Mouse (Mus musculus) hindbrain, postnatal 0 days (tissue): Measurements from ENCODE around the gene Zcchc14. TPM values are rescaled to one million over a fixed set of nuclear protein-coding genes. Genes with fewer than 3 reads are reported as not detected.
A peak's percentile ranks its signal among the peaks of the same experiment; 100 is the strongest.

Experiments
- ATAC-seq: fragments of 200-750 bp; cut with Nextera tagmentation; 2 replicates; pipeline ENCODE4 v1.8.0; 2017; ENCODE audit warnings: mild to moderate bottlenecking, moderate TSS enrichment, moderate library complexity
- DNase-seq: peaks from one replicate; pipeline ENCODE4 v3.0.0-alpha.2; 2015; ENCODE audit warnings: low spot score
- H3K27ac ChIP-seq: fragments of 300-500 bp; sonication (generic); 2 replicates; pipeline ENCODE4 v1.5.1; 2014; ENCODE audit warnings: mild to moderate bottlenecking
- H3K27me3 ChIP-seq: fragments of 300-500 bp; sonication (generic); 2 replicates; pipeline ENCODE4 v1.6.1; 2014; ENCODE audit warnings: low read length, mixed read lengths; ENCODE audit not compliant: insufficient read depth
- H3K36me3 ChIP-seq: fragments of 300-500 bp; sonication (generic); 2 replicates; pipeline ENCODE4 v1.6.1; 2014; ENCODE audit warnings: low read length, mixed read lengths; ENCODE audit not compliant: insufficient read depth
- H3K4me1 ChIP-seq: fragments of 300-500 bp; sonication (generic); 2 replicates; pipeline ENCODE4 v1.6.1; 2014; ENCODE audit warnings: antibody characterized with exemption, low read length, mixed read lengths; ENCODE audit not compliant: insufficient read depth
- H3K4me2 ChIP-seq: fragments of 300-500 bp; sonication (generic); 2 replicates; pipeline ENCODE4 v1.6.1; 2014; ENCODE audit warnings: low read depth, mild to moderate bottlenecking, low read length, moderate library complexity, mixed read lengths
- H3K4me3 ChIP-seq: fragments of 300-500 bp; sonication (generic); 2 replicates; pipeline ENCODE4 v1.5.1; 2014; ENCODE audit warnings: low read length
- H3K9ac ChIP-seq: fragments of 300-500 bp; sonication (generic); replicated peaks from 2 replicates; pipeline ENCODE4 v1.6.1; 2014; ENCODE audit warnings: mild to moderate bottlenecking, low read length, moderate library complexity, mixed read lengths
- H3K9me3 ChIP-seq: fragments of 300-500 bp; sonication (generic); 2 replicates; pipeline ENCODE4 v1.6.1; 2016; ENCODE audit warnings: low read length, mixed read lengths
- CTCF ChIP-seq: IDR thresholded peaks from 2 replicates; pipeline ENCODE4 v1.5.1; 2016; ENCODE audit warnings: antibody characterized with exemption, control low read depth, low read depth
- WGBS: fragments of 180-500 bp; shearing (Covaris S2); extraction: QIAGEN DNeasy Blood & Tissue Kit; methylation state at CpG from one replicate; pipeline ENCODE4 v1.1.7; 2014; 5-methylcytosine and 5-hydroxymethylcytosine counted together
- polyA plus RNA-seq: library from polyadenylated mRNA; unstranded; fragments of >200 nt; fragmentation: Nextera tagmentation; extraction: Ambion mirVana; gene quantifications from 2 replicates; pipeline ENCODE4 v1.2.1, GENCODE M21; 2015
- total RNA-seq: library from RNA; depleted of rRNA; stranded (reverse); fragments of >200 nt; gene quantifications from 2 replicates; pipeline ENCODE4 v1.2.3, GENCODE M21; 2014

Zcchc14 gene
- total and polyA plus RNA-seq, 2 experiments from 2014 or later = 14.3 to 66.4 TPM

- Histone ChIP-seq H3K4me3 (no peak overlapping the region), H3K9me3 (no peaks in the 10 kb centered on the region), H3K36me3 (no peaks in the 10 kb centered on the region), H3K27me3 (no peaks in the 10 kb centered on the region), H3K27ac (peak overlapping the region; percentile 91), H3K4me2 (no peak overlapping the region), H3K4me1 (peaks cover 23% of the 10 kb centered on the region), H3K9ac (no peak overlapping the region)
- ATAC-seq (no peak), DNase-seq (no peak)
- no peak for TF ChIP-seq CTCF
- WGBS = 37% methylated on average over 2 of the region's 2 CpGs
Observed at GRCm38 (mm10) chr8:121589205-121589726, 63.4 kb downstream of the Zcchc14 start.

GRCm38 (mm10) chr8:121588750-121589149, 64.0 kb downstream of the Zcchc14 start:
- Histone ChIP-seq H3K9me3 (no peaks in the 10 kb centered on the region), H3K27ac (no peak overlapping the region), H3K4me2 (no peak overlapping the region), H3K27me3 (no peaks in the 10 kb centered on the region), H3K36me3 (no peaks in the 10 kb centered on the region), H3K9ac (no peak overlapping the region), H3K4me1 (peaks cover 23% of the 10 kb centered on the region), H3K4me3 (no peak overlapping the region)
- ATAC-seq (no peak), DNase-seq (no peak)
- 88% methylated on average over 4 of the region's 4 CpGs for WGBS
- TF ChIP-seq CTCF = no peak

- Histone ChIP-seq H3K4me2 (peak overlapping the region; percentile 63), H3K9ac (peak overlapping the region; percentile 56), H3K27me3 (no peaks in the 10 kb centered on the region), H3K4me1 (0 out of 2 replicates have a peak, but pooled peaks cover 8% of the 10 kb centered on the region), H3K36me3 (no peaks in the 10 kb centered on the region), H3K27ac (peak overlapping the region; percentile 71), H3K4me3 (peak overlapping the region; percentile 53), H3K9me3 (no peaks in the 10 kb centered on the region)
- no peak for TF ChIP-seq CTCF
- ATAC-seq (peak; percentile 96), DNase-seq (peak; percentile 99)
- 1% methylated on average over 47 of the region's 47 CpGs for WGBS
Observed at GRCm38 (mm10) chr8:121585159-121585825, 67.4 kb downstream of the Zcchc14 start.

- no peaks in the 10 kb centered on the region for H3K9me3 ChIP-seq
- H3K4me1 ChIP-seq = 0 out of 2 replicates have a peak, but pooled peaks cover 6% of the 10 kb centered on the region
- H3K27me3 ChIP-seq = no peaks in the 10 kb centered on the region
- no peak for DNase-seq
- H3K27ac ChIP-seq = no peak overlapping the region
- TF ChIP-seq CTCF = no peak
- H3K4me3 ChIP-seq = peak overlapping the region; percentile 53
- ATAC-seq = no peak
- WGBS = 43% methylated on average over 13 of the region's 13 CpGs
- peak overlapping the region; percentile 56 for H3K9ac ChIP-seq
- H3K4me2 ChIP-seq = peak overlapping the region; percentile 63
- H3K36me3 ChIP-seq = no peaks in the 10 kb centered on the region
Observed at GRCm38 (mm10) chr8:121584730-121585129, 68.0 kb downstream of the Zcchc14 start.

- no peak for ATAC-seq
- no peak overlapping the region for H3K4me2 ChIP-seq
- no peaks in the 10 kb centered on the region for H3K36me3 ChIP-seq
- H3K4me1 ChIP-seq = 0 out of 2 replicates have a peak, but pooled peaks cover 3% of the 10 kb centered on the region
- H3K27ac ChIP-seq = no peak overlapping the region
- 61% methylated on average over 8 of the region's 8 CpGs for WGBS
- no peak for DNase-seq
- H3K9ac ChIP-seq = no peak overlapping the region
- H3K4me3 ChIP-seq = no peak overlapping the region
- no peaks in the 10 kb centered on the region for H3K9me3 ChIP-seq
- no peaks in the 10 kb centered on the region for H3K27me3 ChIP-seq
- no peak for TF ChIP-seq CTCF
Observed at GRCm38 (mm10) chr8:121583653-121584052, 69.0 kb downstream of the Zcchc14 start.

GRCm38 (mm10) chr8:121580465-121580864, 72.2 kb downstream of the Zcchc14 start:
- no peak overlapping the region for H3K4me2 ChIP-seq
- no peak overlapping the region for H3K9ac ChIP-seq
- ATAC-seq = no peak
- H3K4me1 ChIP-seq = peaks cover 12% of the 10 kb centered on the region
- DNase-seq = no peak
- no peak for TF ChIP-seq CTCF
- H3K27ac ChIP-seq = no peak overlapping the region
- no peaks in the 10 kb centered on the region for H3K36me3 ChIP-seq
- no peaks in the 10 kb centered on the region for H3K9me3 ChIP-seq
- H3K27me3 ChIP-seq = no peaks in the 10 kb centered on the region
- WGBS = 33% methylated on average over 9 of the region's 9 CpGs
- H3K4me3 ChIP-seq = no peak overlapping the region
